Mouse (Mus musculus) stomach, postnatal 0 days (tissue): ENCODE results near the gene Ppef1.

ENCODE experiments used
- CTCF ChIP-seq: IDR thresholded peaks from 2 replicates; pipeline ENCODE4 v1.5.1; 2016; ENCODE audit warnings: antibody characterized with exemption, low read depth, mild to moderate bottlenecking, moderate library complexity
- EP300 ChIP-seq: optimal IDR thresholded peaks from 2 replicates; pipeline ENCODE3; 2016; ENCODE audit warnings: antibody characterized with exemption

DNA sequence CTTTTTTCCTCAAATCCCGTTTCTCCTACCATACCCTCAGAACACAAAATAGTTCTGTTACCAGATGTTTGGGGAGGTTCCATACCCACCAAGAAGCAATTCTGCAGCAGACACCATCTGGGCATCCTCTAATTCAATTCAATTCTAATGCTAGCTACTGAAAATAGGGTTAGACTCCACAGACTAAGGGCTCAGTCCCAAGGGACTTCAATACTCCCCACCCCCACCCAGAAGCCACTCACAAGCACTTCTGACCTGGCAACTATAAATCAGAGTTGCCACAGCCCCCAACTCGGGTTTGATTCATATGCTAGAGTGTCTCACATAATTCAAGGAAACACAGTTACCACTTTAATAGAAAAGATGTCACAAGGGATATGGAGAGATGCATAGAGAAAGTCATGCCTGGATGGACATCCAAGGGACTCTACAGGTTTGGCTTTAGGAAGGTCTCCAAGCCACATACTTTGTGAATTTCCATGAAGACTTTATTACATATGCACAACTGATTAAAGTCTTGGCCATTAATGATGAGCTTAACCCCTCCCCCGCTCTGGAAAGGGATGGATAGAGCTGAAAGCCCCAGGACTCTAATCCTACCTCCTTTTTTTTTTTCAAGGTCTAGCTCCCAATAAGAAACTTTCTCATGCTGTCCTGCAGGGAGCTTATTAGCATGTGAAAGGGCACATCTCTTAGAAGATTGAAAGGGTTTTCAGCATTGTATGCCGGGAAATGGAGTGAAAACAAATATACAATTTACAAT lies 124.5 kb downstream of the Ppef1 start:
- no peak for TF ChIP-seq CTCF
- no peak for TF ChIP-seq EP300
